Mouse (Mus musculus) olfactory bulb, adult 2 months (tissue): ENCODE results near the gene Adprh.

Experiments
- CTCF ChIP-seq: fragments of 200-500 bp; IDR thresholded peaks from 2 replicates; pipeline ENCODE4 v1.5.1; 2012; ENCODE audit warnings: low read depth, mild to moderate bottlenecking, low read length, moderate library complexity; ENCODE audit not compliant: insufficient read depth
- POLR2A ChIP-seq: fragments of 200-500 bp; IDR thresholded peaks from 2 replicates; pipeline ENCODE4 v1.6.1; 2012; ENCODE audit warnings: mild to moderate bottlenecking, low read depth, low read length, moderate library complexity; ENCODE audit not compliant: insufficient read depth

GRCm38 (mm10) chr16:38400311-38400960 lies 52.1 kb downstream of the Adprh start:
- no peak for TF ChIP-seq CTCF
- TF ChIP-seq POLR2A, result no peak
